Mouse (Mus musculus): ENCODE measurements around the gene Diras2.

DNA sequence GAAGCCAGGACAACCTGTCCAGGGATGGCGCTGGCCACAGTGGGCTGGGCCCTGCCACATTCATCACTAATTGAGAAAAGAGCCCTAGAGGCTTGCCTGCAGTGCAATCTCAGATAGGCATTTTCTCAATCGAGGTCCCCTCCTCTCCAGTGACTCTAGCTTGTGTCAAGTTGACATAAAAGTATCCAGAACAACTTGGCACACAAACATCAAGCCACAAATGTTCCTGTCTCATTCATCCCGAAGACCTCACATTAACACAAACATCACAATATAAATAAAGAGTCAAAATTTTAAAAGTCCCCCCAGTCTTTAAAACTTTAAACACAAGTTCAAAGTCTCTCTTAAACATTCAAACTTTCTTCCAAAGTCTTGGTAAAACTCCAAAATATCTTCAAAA is 56.3 kb downstream of the Diras2 start:
- TF ChIP-seq CTCF (IDR thresholded peaks at IDR 0.05; ENCODE audit: borderline replicate concordance, control insufficient read depth, extremely low read depth, insufficient read depth, low read length, poor library complexity) = no peak
- no peak for TF ChIP-seq POLR2A (IDR thresholded peaks at IDR 0.05; ENCODE audit: control insufficient read depth, extremely low read depth, insufficient read depth, low read length, poor library complexity)

Data from thymus, adult 2 months (tissue).